In genomic region chr11:117135457-117136290, GRCm38 (mm10) we compare ENCODE assay signal across 8 mouse cellular contexts. TPM values are rescaled to one million over a fixed set of nuclear protein-coding genes. Genes with fewer than 3 reads are reported as not detected.
DNase-seq lines count a peak whose midpoint lies in the region; ATAC-seq and TF ChIP-seq lines count a peak whose summit lies in the region.

No protein-coding gene starts in this region.

- no peak overlapping the region for H3K4me3 ChIP-seq in hindbrain, embryonic 12.5 days
- H3K4me3 ChIP-seq in hindbrain, embryonic 14.5 days (replicated peaks; ENCODE audit: low read length), result no peak overlapping the region
- no peak overlapping the region for H3K4me3 ChIP-seq in heart, embryonic 12.5 days
- H3K4me3 ChIP-seq in midbrain, embryonic 10.5 days, result peak overlapping the region; percentile 16; the same call in 1 of the 2 replicates
- no peak overlapping the region for H3K4me3 ChIP-seq in thymus, adult 2 months (ENCODE audit: control insufficient read depth, insufficient read depth, low read length)

- H3K4me2 ChIP-seq in hindbrain, embryonic 12.5 days (replicated peaks), result peak overlapping the region; percentile 29; the same call in 1 of the 2 replicates
- H3K4me2 ChIP-seq in hindbrain, embryonic 14.5 days (replicated peaks), result no peak overlapping the region
- H3K4me2 ChIP-seq in heart, embryonic 12.5 days, result peak overlapping the region; percentile 36

- H3K9me3 ChIP-seq in hindbrain, embryonic 12.5 days (replicated peaks), result no peaks in the 10 kb centered on the region
- H3K9me3 ChIP-seq in hindbrain, embryonic 14.5 days (ENCODE audit: control insufficient read depth, low read length), result no peaks in the 10 kb centered on the region
- H3K9me3 ChIP-seq in heart, embryonic 12.5 days (replicated peaks), result no peaks in the 10 kb centered on the region
- H3K9me3 ChIP-seq in midbrain, embryonic 10.5 days (replicated peaks), result no peaks in the 10 kb centered on the region

- 31% methylated on average over 17 of the region's 17 CpGs for WGBS in hindbrain, embryonic 12.5 days
- WGBS in hindbrain, embryonic 14.5 days, result 26% methylated on average over 17 of the region's 17 CpGs
- WGBS in heart, embryonic 12.5 days, result 35% methylated on average over 17 of the region's 17 CpGs
- WGBS in midbrain, embryonic 10.5 days, result 51% methylated on average over 17 of the region's 17 CpGs
- 76% methylated on average over 17 of the region's 17 CpGs for WGBS in thymus, adult 2 months

- ATAC-seq in hindbrain, embryonic 12.5 days (ENCODE audit: low FRiP score), result 0 out of 2 replicates have a peak, but pooled peaks have one; percentile 43
- no peak for ATAC-seq in hindbrain, embryonic 14.5 days (ENCODE audit: low FRiP score)
- peak; percentile 29; the same call in 1 of the 2 replicates for ATAC-seq in heart, embryonic 12.5 days (ENCODE audit: insufficient number of reproducible peaks, low FRiP score)

- H3K36me3 ChIP-seq in hindbrain, embryonic 12.5 days, result no peaks in the 10 kb centered on the region
- H3K36me3 ChIP-seq in hindbrain, embryonic 14.5 days (replicated peaks; ENCODE audit: control insufficient read depth, insufficient read depth), result no peaks in the 10 kb centered on the region
- 0 out of 2 replicates have a peak, but pooled peaks cover 10% of the 10 kb centered on the region for H3K36me3 ChIP-seq in heart, embryonic 12.5 days
- peaks cover 11% of the 10 kb centered on the region for H3K36me3 ChIP-seq in midbrain, embryonic 10.5 days
- H3K36me3 ChIP-seq in thymus, adult 2 months (ENCODE audit: control insufficient read depth, insufficient read depth, low read length), result no peaks in the 10 kb centered on the region

- 0 out of 2 replicates have a peak overlapping the region, but pooled peaks have one; percentile 3 for H3K9ac ChIP-seq in hindbrain, embryonic 12.5 days
- H3K9ac ChIP-seq in hindbrain, embryonic 14.5 days, result no peak overlapping the region
- H3K9ac ChIP-seq in heart, embryonic 12.5 days, result peak overlapping the region; percentile 47; the same call in 1 of the 2 replicates

- peak; percentile 28; the same call in 1 of the 2 replicates for TF ChIP-seq CTCF in brain, embryonic 14.5 days (IDR thresholded peaks at IDR 0.05; ENCODE audit: borderline replicate concordance, extremely low read depth, insufficient read depth, insufficient read length)
- no peak for TF ChIP-seq CTCF in thymus, adult 2 months (IDR thresholded peaks at IDR 0.05; ENCODE audit: borderline replicate concordance, control insufficient read depth, extremely low read depth, insufficient read depth, low read length, poor library complexity)

- H3K4me1 ChIP-seq in hindbrain, embryonic 12.5 days, result peaks cover 23% of the 10 kb centered on the region
- H3K4me1 ChIP-seq in hindbrain, embryonic 14.5 days (replicated peaks; ENCODE audit: control insufficient read depth, insufficient read depth, low read length), result peaks cover 16% of the 10 kb centered on the region; the same call in 1 of the 2 replicates
- H3K4me1 ChIP-seq in heart, embryonic 12.5 days (replicated peaks), result peaks cover 65% of the 10 kb centered on the region
- H3K4me1 ChIP-seq in midbrain, embryonic 10.5 days, result peaks cover 24% of the 10 kb centered on the region
- H3K4me1 ChIP-seq in thymus, adult 2 months (replicated peaks; ENCODE audit: control insufficient read depth, insufficient read depth, low read length), result peaks cover 9% of the 10 kb centered on the region

- H3K27ac ChIP-seq in hindbrain, embryonic 12.5 days, result peak overlapping the region; percentile 62
- H3K27ac ChIP-seq in hindbrain, embryonic 14.5 days, result no peak overlapping the region
- H3K27ac ChIP-seq in heart, embryonic 12.5 days (ENCODE audit: poor library complexity, severe bottlenecking), result peak overlapping the region; percentile 85
- peak overlapping the region; percentile 63 for H3K27ac ChIP-seq in midbrain, embryonic 10.5 days (replicated peaks)
- no peak overlapping the region for H3K27ac ChIP-seq in thymus, adult 2 months (ENCODE audit: control insufficient read depth, insufficient read depth, low read length)

- intact Hi-C loops in gastrocnemius, postnatal 36 days (cut with DNase I), result no loop called here

- TF ChIP-seq POLR2A in brain, embryonic 14.5 days (IDR thresholded peaks at IDR 0.05; ENCODE audit: borderline replicate concordance, extremely low read depth, insufficient read depth, insufficient read length, poor library complexity, severe bottlenecking), result no peak
- no peak for TF ChIP-seq POLR2A in thymus, adult 2 months (IDR thresholded peaks at IDR 0.05; ENCODE audit: control insufficient read depth, extremely low read depth, insufficient read depth, low read length, poor library complexity)

- no peak for DNase-seq in hindbrain, embryonic 14.5 days (ENCODE audit: low spot score)
- peak; percentile 80 for DNase-seq in brain, embryonic 14.5 days (ENCODE audit: low read depth)
- DNase-seq in midbrain, embryonic 10.5 days (ENCODE audit: low spot score), result peak; percentile 24
- DNase-seq in thymus, adult 2 months, result no peak
- no peak for DNase-seq in cerebellum, adult 8-10 months
- DNase-seq in gastrocnemius, postnatal 36 days, result no peak

- no peaks in the 10 kb centered on the region for H3K27me3 ChIP-seq in hindbrain, embryonic 12.5 days
- H3K27me3 ChIP-seq in hindbrain, embryonic 14.5 days (ENCODE audit: control insufficient read depth, insufficient read depth, low read length), result no peaks in the 10 kb centered on the region
- H3K27me3 ChIP-seq in heart, embryonic 12.5 days (replicated peaks), result no peaks in the 10 kb centered on the region
- H3K27me3 ChIP-seq in midbrain, embryonic 10.5 days (ENCODE audit: low read depth, poor library complexity, severe bottlenecking), result no peaks in the 10 kb centered on the region
- H3K27me3 ChIP-seq in thymus, adult 2 months (ENCODE audit: control insufficient read depth, insufficient read depth, low read length), result no peaks in the 10 kb centered on the region

RNA-seq across cellular contexts. Expression of gene Sec14l1, which starts 20.7 kb away (rescaled TPM):
- 76.2 and 77.6 TPM in 2 replicates for polyA plus RNA-seq in hindbrain, embryonic 12.5 days (2016; fragmentation: Nextera tagmentation; extraction: Ambion mirVana)
- 41.2 and 41.9 TPM in 2 replicates for polyA plus RNA-seq in hindbrain, embryonic 14.5 days (2014; fragmentation: Nextera tagmentation; extraction: Ambion mirVana)
- polyA plus RNA-seq in brain, embryonic 14.5 days (2012; rRNA removed), result 77.4 and 90.5 TPM in 2 replicates
- polyA plus RNA-seq in heart, embryonic 12.5 days (2016; fragmentation: Nextera tagmentation; extraction: Ambion mirVana), result 53.4 and 56.6 TPM in 2 replicates
- polyA plus RNA-seq in midbrain, embryonic 10.5 days (2016; fragmentation: Nextera tagmentation; extraction: Ambion mirVana), result 49.9 and 58.0 TPM in 2 replicates
- 75.6 and 84.8 TPM in 2 replicates for polyA plus RNA-seq in thymus, adult 2 months (2012; rRNA removed)
- total RNA-seq in gastrocnemius, postnatal 36 days (2021), result 10 to 100 TPM; 37.6 to 42.9 TPM

Comparison
In these comparisons a context has a peak if more than half of its experiments do, and no peak if none do; other contexts are left out.
1. H3K27ac ChIP-seq: peak in hindbrain, embryonic 12.5 days (single experiment), heart, embryonic 12.5 days (single experiment) and midbrain, embryonic 10.5 days (single experiment); none in hindbrain, embryonic 14.5 days (single experiment) and thymus, adult 2 months (single experiment).
2. DNase-seq: peak in brain, embryonic 14.5 days (single experiment) and midbrain, embryonic 10.5 days (single experiment); none in hindbrain, embryonic 14.5 days (single experiment), thymus, adult 2 months (single experiment), cerebellum, adult 8-10 months (single experiment) and gastrocnemius, postnatal 36 days (0 of 2).